Mouse (Mus musculus): ENCODE data around the gene Pafah1b3.

DNA sequence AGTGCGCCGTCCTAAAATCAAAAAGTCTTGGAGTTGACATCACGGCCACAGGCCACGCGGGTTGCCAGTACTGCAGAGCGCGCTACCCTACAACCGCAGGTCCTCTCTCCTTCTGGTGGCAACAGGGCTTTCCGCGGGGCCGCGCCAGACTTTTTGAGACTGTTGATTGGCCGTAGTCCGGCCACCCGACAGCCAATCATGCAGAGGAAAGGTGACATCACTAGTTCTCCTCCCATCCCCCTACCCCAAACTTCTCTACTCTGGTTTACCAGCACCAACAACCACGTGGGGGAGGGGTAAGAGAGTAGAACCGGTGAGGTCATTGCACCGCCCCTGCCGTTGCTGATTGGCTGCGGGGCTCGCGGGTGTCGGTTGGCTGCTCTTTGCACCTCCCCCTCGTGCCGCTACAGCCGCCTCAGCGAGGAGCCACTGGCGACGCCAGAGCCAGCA lies 30.5 kb downstream of the Pafah1b3 start, which contains the start of gene Cic:
- TF ChIP-seq TAL1 (conservative IDR thresholded peaks at IDR 0.05; ENCODE audit: low read depth, low read length): no peak
- TF ChIP-seq CTCF (IDR thresholded peaks at IDR 0.05; ENCODE audit: low read depth, low read length): no peak
- no peak for TF ChIP-seq GATA1 (IDR thresholded peaks at IDR 0.05; ENCODE audit: borderline replicate concordance, low read length)
- no peak for TF ChIP-seq POLR2AphosphoS5 (IDR thresholded peaks at IDR 0.05; ENCODE audit: insufficient replicate concordance, low read depth, low read length)
- no peak for TF ChIP-seq GATA2 (IDR thresholded peaks at IDR 0.05; ENCODE audit: borderline replicate concordance, low read depth, low read length)

All from G1E (cell line).